Mouse (Mus musculus) ES-Bruce4 (cell line): ENCODE measurements at regions not wholly inside any gene's neighbourhood (a gene's known extent, or its start where the extent isn't known, plus 50 kb on each side); places are given as distances from the start of the nearest gene placed in this dataset.

ENCODE experiments used
- CTCF ChIP-seq: IDR thresholded peaks from one replicate; pipeline ENCODE4 v1.8.1; 2011; ENCODE audit warnings: low read depth, low read length
- EP300 ChIP-seq: IDR thresholded peaks from 2 replicates; pipeline ENCODE4 v1.6.1; 2011; ENCODE audit warnings: low read depth, low read length; ENCODE audit not compliant: insufficient read depth
- POLR2A ChIP-seq: IDR thresholded peaks from one replicate; pipeline ENCODE4 v1.8.1; 2011; ENCODE audit warnings: low read length; ENCODE audit not compliant: insufficient read depth

GRCm38 (mm10) chr13:6241472-6242123, 306.4 kb upstream of the Pitrm1 start:
- TF ChIP-seq CTCF (no peak), POLR2A (no peak), EP300 (no peak)
